In the genomic region with DNA sequence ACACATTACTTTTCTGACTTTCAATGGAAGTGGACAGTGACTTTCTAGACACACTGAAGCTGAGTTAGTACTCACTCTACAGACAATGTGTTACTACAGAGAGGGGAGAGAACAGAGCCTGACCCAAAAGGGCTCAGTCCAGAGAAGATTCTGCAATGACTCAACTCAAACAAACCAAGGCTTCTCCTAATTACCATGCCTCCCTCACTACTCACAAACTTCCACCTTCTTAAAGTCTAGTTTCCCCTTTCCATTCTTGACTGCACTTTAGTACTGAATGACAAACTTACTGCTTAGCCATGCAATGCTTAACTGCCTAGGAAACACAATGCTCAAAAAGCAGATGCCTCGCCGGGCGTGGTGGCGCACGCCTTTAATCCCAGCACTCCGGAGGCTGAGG, we compare ENCODE assay signal across 25 mouse cellular contexts. TPM values are rescaled to one million over a fixed set of nuclear protein-coding genes. Genes with fewer than 3 reads are reported as not detected.
DNase-seq lines count a peak whose midpoint lies in the region; ATAC-seq and TF ChIP-seq lines count a peak whose summit lies in the region.
"Had no signal": no experiment of that assay in that cellular context is flagged by ENCODE, and none has a peak within 500 bp of the region (broad histone marks: within the 10 kb centered on the region; RNA-seq: fewer than 3 reads in every experiment).

No protein-coding gene starts in this region.

- no peaks in the 10 kb centered on the region for H3K27me3 ChIP-seq in MEL (ENCODE audit: control insufficient read depth in 1 of 2, insufficient read depth in 2 of 2, low read length in 2 of 2)
- no peaks in the 10 kb centered on the region for H3K27me3 ChIP-seq in forebrain, embryonic 15.5 days
- H3K27me3 ChIP-seq in midbrain, embryonic 14.5 days (ENCODE audit: control insufficient read depth, insufficient read depth, low read length): no peaks in the 10 kb centered on the region
- no peaks in the 10 kb centered on the region for H3K27me3 ChIP-seq in forebrain, embryonic 11.5 days (ENCODE audit: control insufficient read depth, insufficient read depth, low read length)
- H3K27me3 ChIP-seq: embryonic facial prominence, embryonic 12.5 days; forebrain, embryonic 12.5 days; hindbrain, embryonic 12.5 days; limb, embryonic 13.5 days; liver, embryonic 13.5 days; lung, embryonic 15.5 days had no signal

- no peak for TF ChIP-seq RAD21 in MEL (IDR thresholded peaks at IDR 0.05; ENCODE audit: low read depth, low read length)

- peaks cover 26% of the 10 kb centered on the region for H3K79me2 ChIP-seq in MEL (ENCODE audit: control insufficient read depth, insufficient read depth, low read length, poor library complexity)

- no peak overlapping the region for H3K4me2 ChIP-seq in forebrain, embryonic 15.5 days (replicated peaks)
- no peak overlapping the region for H3K4me2 ChIP-seq in midbrain, embryonic 14.5 days (ENCODE audit: low read length)
- H3K4me2 ChIP-seq in forebrain, embryonic 11.5 days (ENCODE audit: low read depth, low read length, severe bottlenecking): no peak overlapping the region
- H3K4me2 ChIP-seq: embryonic facial prominence, embryonic 12.5 days; forebrain, embryonic 12.5 days; heart, embryonic 11.5 days; hindbrain, embryonic 12.5 days; limb, embryonic 13.5 days; liver, embryonic 13.5 days; lung, embryonic 15.5 days; midbrain, embryonic 11.5 days had no signal

- no peak overlapping the region for H3K9ac ChIP-seq in MEL (ENCODE audit: control insufficient read depth, low read depth, low read length, poor library complexity, severe bottlenecking)
- H3K9ac ChIP-seq in forebrain, embryonic 15.5 days (replicated peaks): no peak overlapping the region
- no peak overlapping the region for H3K9ac ChIP-seq in midbrain, embryonic 14.5 days (replicated peaks; ENCODE audit: low read length)
- H3K9ac ChIP-seq in forebrain, embryonic 11.5 days (ENCODE audit: low read length): no peak overlapping the region
- H3K9ac ChIP-seq: embryonic facial prominence, embryonic 12.5 days; forebrain, embryonic 12.5 days; hindbrain, embryonic 12.5 days; limb, embryonic 13.5 days; liver, embryonic 13.5 days; lung, embryonic 15.5 days had no signal

- WGBS in forebrain, embryonic 15.5 days: 93% methylated on average over 6 of the region's 6 CpGs
- WGBS in midbrain, embryonic 14.5 days: 99% methylated on average over 6 of the region's 6 CpGs
- 98% methylated on average over 6 of the region's 6 CpGs for WGBS in forebrain, embryonic 11.5 days

- TF ChIP-seq CTCF in MEL (IDR thresholded peaks at IDR 0.05 in 2 of 3, conservative IDR thresholded peaks at IDR 0.05 in 1 of 3; ENCODE audit: control insufficient read depth in 1 of 3, insufficient read depth in 1 of 3, low read depth in 2 of 3, low read length in 3 of 3, poor library complexity in 1 of 3, severe bottlenecking in 1 of 3): no peak

- H3K4me3 ChIP-seq in MEL (ENCODE audit: control insufficient read depth in 1 of 2, insufficient read depth in 1 of 2, low read depth in 2 of 2, low read length in 2 of 2): no peak overlapping the region
- H3K4me3 ChIP-seq in forebrain, embryonic 15.5 days: no peak overlapping the region
- H3K4me3 ChIP-seq in midbrain, embryonic 14.5 days (replicated peaks; ENCODE audit: low read depth, low read length): no peak overlapping the region
- H3K4me3 ChIP-seq in forebrain, embryonic 11.5 days (ENCODE audit: low read depth, low read length): no peak overlapping the region
- H3K4me3 ChIP-seq: embryonic facial prominence, embryonic 12.5 days; forebrain, embryonic 12.5 days; gastrocnemius, adult 2 months; hindbrain, embryonic 12.5 days; limb, embryonic 13.5 days; liver, embryonic 13.5 days; lung, embryonic 15.5 days had no signal

- TF ChIP-seq EP300 in MEL (IDR thresholded peaks at IDR 0.05; ENCODE audit: low read depth in 1 of 2, low read length in 2 of 2): no peak

- no peaks in the 10 kb centered on the region; a peak in 1 of 4 replicates for H3K4me1 ChIP-seq in MEL (ENCODE audit: control insufficient read depth in 1 of 2, insufficient read depth in 2 of 2, low read length in 2 of 2)
- no peaks in the 10 kb centered on the region for H3K4me1 ChIP-seq in forebrain, embryonic 15.5 days
- no peaks in the 10 kb centered on the region for H3K4me1 ChIP-seq in midbrain, embryonic 14.5 days (ENCODE audit: control insufficient read depth, insufficient read depth, low read length)
- H3K4me1 ChIP-seq in forebrain, embryonic 11.5 days (replicated peaks; ENCODE audit: control insufficient read depth, insufficient read depth, low read length): no peaks in the 10 kb centered on the region
- H3K4me1 ChIP-seq: forebrain, embryonic 12.5 days; hindbrain, embryonic 12.5 days had no signal

- no peak for TF ChIP-seq POLR2A in MEL (IDR thresholded peaks at IDR 0.05; ENCODE audit: control insufficient read depth in 1 of 2, insufficient read depth in 1 of 2, low read depth in 1 of 2, low read length in 2 of 2, poor library complexity in 1 of 2)

- peak; percentile 62 for ATAC-seq in granulocyte monocyte progenitor cell, adult 5-6 weeks (replicated peaks; ENCODE audit: poor library complexity, severe bottlenecking)
- ATAC-seq in neutrophil, adult 5-6 weeks (ENCODE audit: extremely low read depth, insufficient number of reproducible peaks, low FRiP score, poor library complexity, severe bottlenecking): peak; percentile 67; the same call in 1 of the 2 replicates
- ATAC-seq in forebrain, embryonic 15.5 days (replicated peaks): no peak
- ATAC-seq in midbrain, embryonic 14.5 days (ENCODE audit: low FRiP score, low TSS enrichment): no peak
- ATAC-seq in forebrain, embryonic 11.5 days (replicated peaks; ENCODE audit: low FRiP score): no peak
- ATAC-seq: intestine, postnatal 0 days had no signal

- peaks cover 7 to 18% of the 10 kb centered on the region in 2 experiments for H3K36me3 ChIP-seq in MEL (ENCODE audit: control insufficient read depth in 1 of 2, insufficient read depth in 2 of 2, low read length in 2 of 2)
- H3K36me3 ChIP-seq in forebrain, embryonic 15.5 days: peaks cover 10% of the 10 kb centered on the region; the same call in 1 of the 2 replicates
- 0 out of 2 replicates have a peak, but pooled peaks cover 8% of the 10 kb centered on the region for H3K36me3 ChIP-seq in midbrain, embryonic 14.5 days (ENCODE audit: control insufficient read depth, insufficient read depth, low read length)
- no peaks in the 10 kb centered on the region; the same call in 1 of the 2 replicates for H3K36me3 ChIP-seq in forebrain, embryonic 11.5 days (ENCODE audit: control insufficient read depth, insufficient read depth, low read length)

- DNase-seq in heart, adult 11 months: peak; percentile 79
- no peak for DNase-seq in heart, postnatal 4 days
- DNase-seq in MEL (ENCODE audit: low read depth, low spot score): peak; percentile 21
- no peak for DNase-seq in midbrain, embryonic 14.5 days
- DNase-seq in forebrain, embryonic 11.5 days (ENCODE audit: low spot score): no peak
- DNase-seq: adrenal gland, adult 2 months; cerebellum, adult 18-20 months; cerebellum, postnatal 14 days; gastrocnemius, adult 2 months; kidney, postnatal 25 days; layer of hippocampus, postnatal 36 days; liver, embryonic 13.5 days; lung, postnatal 36 days; right cerebral cortex, postnatal 25 days had no signal

- H3K9me3 ChIP-seq in MEL (replicated peaks; ENCODE audit: insufficient read depth, low read length): no peaks in the 10 kb centered on the region
- H3K9me3 ChIP-seq in forebrain, embryonic 15.5 days: no peaks in the 10 kb centered on the region
- no peaks in the 10 kb centered on the region for H3K9me3 ChIP-seq in midbrain, embryonic 14.5 days (ENCODE audit: control insufficient read depth, low read length)
- no peaks in the 10 kb centered on the region for H3K9me3 ChIP-seq in forebrain, embryonic 11.5 days (ENCODE audit: control insufficient read depth, low read length)
- H3K9me3 ChIP-seq: embryonic facial prominence, embryonic 12.5 days; forebrain, embryonic 12.5 days; hindbrain, embryonic 12.5 days; limb, embryonic 13.5 days; liver, embryonic 13.5 days; lung, embryonic 15.5 days had no signal

- no peak overlapping the region for H3K27ac ChIP-seq in MEL (ENCODE audit: control insufficient read depth, low read depth, low read length)
- no peak overlapping the region for H3K27ac ChIP-seq in forebrain, embryonic 15.5 days (replicated peaks)
- H3K27ac ChIP-seq in midbrain, embryonic 14.5 days (replicated peaks; ENCODE audit: low read depth, low read length): no peak overlapping the region
- H3K27ac ChIP-seq in forebrain, embryonic 11.5 days (ENCODE audit: low read depth, low read length): no peak overlapping the region
- H3K27ac ChIP-seq: embryonic facial prominence, embryonic 12.5 days; forebrain, embryonic 12.5 days; gastrocnemius, adult 2 months; hindbrain, embryonic 12.5 days; limb, embryonic 13.5 days; liver, embryonic 13.5 days; lung, embryonic 15.5 days had no signal

TF ChIP-seq in MEL, 35 proteins besides CTCF, POLR2A, EP300 and RAD21:
- TF ChIP-seq ZNF384 (IDR thresholded peaks at IDR 0.05; ENCODE audit: low read depth, low read length): no peak
- TF ChIP-seq E2F4 (IDR thresholded peaks at IDR 0.05; ENCODE audit: borderline replicate concordance, low read depth, low read length): no peak
- no peak for TF ChIP-seq NRF1 (IDR thresholded peaks at IDR 0.05; ENCODE audit: insufficient read depth, low read depth, low read length, poor library complexity, severe bottlenecking)
- no peak for TF ChIP-seq MAZ (IDR thresholded peaks at IDR 0.05; ENCODE audit: low read depth, low read length)
- no peak for TF ChIP-seq MEF2A (IDR thresholded peaks at IDR 0.05; ENCODE audit: extremely low read depth, insufficient replicate concordance, low read depth, low read length, poor library complexity, severe bottlenecking)
- no peak for TF ChIP-seq NELFE (IDR thresholded peaks at IDR 0.05; ENCODE audit: low read depth, low read length)
- TF ChIP-seq CHD2 (IDR thresholded peaks at IDR 0.05; ENCODE audit: low read length): no peak

RNA-seq across cellular contexts. Expression of a gene that starts 37.9 kb away (rescaled TPM):
- 100 to 1,000 TPM; 108 TPM for total RNA-seq in heart, postnatal 4 days (2021)
- 49.4 and 55.5 TPM in 2 replicates for total RNA-seq in MEL (2012; rRNA removed)
- polyA plus RNA-seq in MEL (2012; ENCODE audit: insufficient read depth in 1 of 2, insufficient read length in 2 of 2, low read depth in 1 of 2, low replicate concordance in 2 of 2, missing spikeins in 1 of 2): 100 to 1,000 TPM in 1 of 2 experiments, 10 to 100 TPM in 1; 70.0 to 135 TPM
- total RNA-seq in granulocyte monocyte progenitor cell, adult 5-6 weeks (2014; fragmentation: Nextera tagmentation): 97.5 and 97.9 TPM in 2 replicates
- total RNA-seq in granulocyte monocyte progenitor cell, adult 5-6 weeks (2017): 106 and 114 TPM in 2 replicates
- total RNA-seq in neutrophil, adult 5-6 weeks (2017): 146 and 156 TPM in 2 replicates
- 62.5 and 69.6 TPM in 2 replicates for polyA plus RNA-seq in forebrain, embryonic 15.5 days (2015; fragmentation: Nextera tagmentation; extraction: Ambion mirVana)
- polyA plus RNA-seq in midbrain, embryonic 14.5 days (2014; fragmentation: Nextera tagmentation; extraction: Ambion mirVana): 56.9 and 74.1 TPM in 2 replicates
- 92.3 and 94.1 TPM in 2 replicates for polyA plus RNA-seq in forebrain, embryonic 11.5 days (2014; fragmentation: Nextera tagmentation; extraction: Ambion mirVana)

Comparison
In these comparisons a context has a peak if more than half of its experiments do, and no peak if none do; other contexts are left out.
1. DNase-seq: peak in heart, adult 11 months (single experiment) and MEL (single experiment); none in heart, postnatal 4 days (single experiment), midbrain, embryonic 14.5 days (single experiment) and forebrain, embryonic 11.5 days (single experiment).
2. ATAC-seq: peak in granulocyte monocyte progenitor cell, adult 5-6 weeks (single experiment) and neutrophil, adult 5-6 weeks (single experiment); none in forebrain, embryonic 15.5 days (single experiment), midbrain, embryonic 14.5 days (single experiment) and forebrain, embryonic 11.5 days (single experiment).